Mouse (Mus musculus): ENCODE measurements around the gene Slc26a3. TPM values are rescaled to one million over a fixed set of nuclear protein-coding genes. Genes with fewer than 3 reads are reported as not detected.

Gene Slc26a3
- polyA plus RNA-seq (2012; rRNA removed) = 0.01 and 0.03 TPM in 2 replicates

DNA sequence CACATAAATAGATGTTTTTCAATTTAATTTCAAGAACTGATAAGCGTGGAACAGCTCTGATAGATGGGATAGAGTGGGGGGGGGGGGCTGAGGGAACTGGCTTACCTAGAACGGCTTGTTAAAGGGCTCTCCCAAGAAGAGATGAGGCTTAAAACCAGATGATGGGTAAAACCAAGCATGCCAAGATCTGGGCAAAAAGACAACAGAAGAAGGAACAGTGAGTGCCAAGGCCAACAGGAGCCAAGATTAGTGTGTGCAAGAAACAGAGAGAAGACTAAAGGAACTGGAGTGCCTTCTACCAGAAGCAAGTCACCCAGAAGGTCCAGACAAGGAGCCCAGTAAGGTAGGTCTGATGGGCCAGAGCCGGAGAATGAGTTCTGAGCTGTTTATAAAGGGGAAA is at the start of gene Slc26a3:
Gene Slc26a3, plus strand, starts transcription at position 301 of the 400 bp plus-strand sequence.

DNA sequence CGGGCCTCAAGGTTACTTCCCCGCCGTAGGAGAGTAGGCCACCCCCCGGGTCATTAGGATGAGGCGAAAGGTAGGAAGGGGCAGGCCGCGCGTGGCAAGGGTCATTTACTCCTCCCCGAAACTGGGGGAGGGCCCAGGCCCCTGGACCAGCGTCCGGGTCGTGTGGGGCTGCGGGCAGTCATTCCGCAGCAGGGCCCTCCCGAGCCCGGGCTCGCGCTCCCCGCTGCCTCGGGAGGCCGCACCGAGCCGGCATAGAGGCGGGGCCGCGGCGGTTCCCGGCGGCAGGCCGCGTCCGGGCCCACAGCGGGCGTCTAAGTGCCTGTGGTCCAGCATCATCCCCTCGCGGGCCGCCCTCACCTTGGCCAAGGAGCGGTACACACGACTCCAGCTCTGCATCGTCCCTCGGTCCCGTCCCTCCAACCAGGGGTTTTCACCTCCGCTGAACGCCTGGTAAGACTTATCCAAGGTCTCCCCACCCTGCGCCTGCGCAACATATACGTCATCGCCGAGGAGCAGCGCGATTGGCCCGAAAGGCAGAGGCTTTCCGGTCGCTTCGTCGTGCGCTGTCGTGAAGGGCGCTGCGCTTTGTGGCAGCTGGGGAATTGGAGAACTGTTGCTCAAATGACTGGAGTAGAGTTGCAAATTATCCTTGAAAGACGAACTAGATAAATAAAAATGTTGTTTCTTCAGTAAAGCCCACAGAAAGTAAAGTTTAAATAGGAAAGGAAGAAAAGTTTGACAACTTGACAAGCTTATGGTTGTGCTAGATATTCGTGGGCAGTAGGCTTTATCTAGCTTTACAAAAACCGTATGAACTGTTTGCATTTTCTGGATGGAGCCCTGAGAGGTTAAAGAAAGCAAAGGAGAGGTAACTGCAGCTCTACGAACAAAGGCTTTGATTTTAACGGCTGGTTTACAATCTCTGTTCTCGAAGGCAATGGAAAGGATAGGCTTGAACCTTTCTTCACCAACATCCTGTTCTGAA is 39.4 kb upstream of the Slc26a3 start, which contains the start of gene Dld:
Gene Dld, minus strand, starts transcription at position 510 of the 985 bp plus-strand sequence.

DNA sequence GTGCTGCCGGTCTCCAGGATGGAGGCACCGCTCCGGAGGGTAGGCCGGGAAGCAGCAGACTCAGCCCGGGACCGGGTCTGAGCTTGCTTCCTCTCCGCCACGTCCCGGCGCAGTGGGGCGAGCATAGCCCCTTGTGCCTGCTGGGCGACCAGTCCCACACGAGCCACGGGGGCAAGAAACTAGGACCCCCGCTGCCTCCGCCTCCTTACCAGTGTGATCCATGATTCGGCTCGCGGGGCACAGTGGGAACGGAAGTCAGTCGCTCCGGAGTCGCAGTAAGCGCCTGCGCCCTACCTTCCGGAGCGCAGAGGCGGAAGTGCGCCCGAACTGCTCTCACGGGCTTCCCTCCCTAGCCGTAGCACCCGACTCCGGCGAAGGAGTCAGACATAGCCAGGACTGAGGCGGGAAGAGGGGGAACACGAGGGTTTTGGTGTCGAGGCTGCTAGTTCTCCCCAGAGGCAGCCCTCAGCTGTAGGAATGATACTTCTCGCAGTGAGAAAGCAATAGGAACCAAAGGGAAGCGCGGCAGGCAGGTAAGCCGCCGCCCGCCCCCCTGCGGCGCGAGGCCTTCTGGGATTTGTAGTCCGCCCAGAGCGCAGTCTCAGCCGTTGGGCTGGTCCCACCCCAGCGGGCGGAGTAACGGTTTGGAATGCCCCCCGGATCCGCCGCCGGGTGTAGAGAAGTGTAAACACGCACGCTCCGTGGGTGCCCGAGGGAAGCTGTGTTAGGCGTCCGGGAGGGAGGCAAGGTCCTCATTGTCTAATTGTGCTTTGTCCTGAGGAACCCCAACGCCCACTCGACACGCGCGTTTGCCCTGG is 108.9 kb downstream of the Slc26a3 start, which contains the start of gene Cbll1:
Gene Cbll1, minus strand, starts transcription at position 303 of the 818 bp plus-strand sequence.

Other genes starting within 250 kb of the Slc26a3 start
- not detected in 2 replicates for gene Gm6993, start 150.1 kb upstream of the Slc26a3 start, polyA plus RNA-seq (2012; rRNA removed)
- gene Lamb1, start 125.6 kb upstream of the Slc26a3 start, polyA plus RNA-seq (2012; rRNA removed) = 2.1 and 2.9 TPM in 2 replicates
- gene Dld, start 39.4 kb upstream of the Slc26a3 start, polyA plus RNA-seq (2012; rRNA removed) = 41.6 and 46.3 TPM in 2 replicates
- 2.4 and 3.1 TPM in 2 replicates for gene Cbll1, start 108.7 kb downstream of the Slc26a3 start, polyA plus RNA-seq (2012; rRNA removed)
- 0.01 TPM in 2 replicates for gene Slc26a4, start 169.1 kb downstream of the Slc26a3 start, polyA plus RNA-seq (2012; rRNA removed)
- 10.0 and 10.4 TPM in 2 replicates for gene Bcap29, start 243.8 kb downstream of the Slc26a3 start, polyA plus RNA-seq (2012; rRNA removed)

Measured in liver, embryonic 14 days (tissue).